8 mouse cellular contexts compared by ENCODE assay signal in genomic region chr11:117709308-117709707, GRCm38 (mm10). TPM values are rescaled to one million over a fixed set of nuclear protein-coding genes. Genes with fewer than 3 reads are reported as not detected.
DNase-seq lines count a peak whose midpoint lies in the region; ATAC-seq and TF ChIP-seq lines count a peak whose summit lies in the region.

No protein-coding gene starts in this region.

- no peak overlapping the region for H3K4me3 ChIP-seq in intestine, postnatal 0 days (ENCODE audit: low read depth, low read length)
- H3K4me3 ChIP-seq in intestine, embryonic 16.5 days (ENCODE audit: low read length) = no peak overlapping the region
- H3K4me3 ChIP-seq in forebrain, embryonic 16.5 days (replicated peaks; ENCODE audit: low read length) = no peak overlapping the region

- no peak for ATAC-seq in intestine, postnatal 0 days
- no peak for ATAC-seq in intestine, embryonic 16.5 days
- ATAC-seq in forebrain, embryonic 16.5 days = no peak

- H3K27me3 ChIP-seq in intestine, postnatal 0 days (replicated peaks; ENCODE audit: control insufficient read depth, insufficient read depth, low read length) = no peaks in the 10 kb centered on the region
- no peaks in the 10 kb centered on the region for H3K27me3 ChIP-seq in intestine, embryonic 16.5 days (replicated peaks; ENCODE audit: control insufficient read depth, insufficient read depth, low read length)
- no peaks in the 10 kb centered on the region for H3K27me3 ChIP-seq in forebrain, embryonic 16.5 days (replicated peaks; ENCODE audit: control insufficient read depth, insufficient read depth, low read length)

- no peak overlapping the region for H3K27ac ChIP-seq in intestine, postnatal 0 days (ENCODE audit: low read depth, low read length)
- H3K27ac ChIP-seq in intestine, embryonic 16.5 days (ENCODE audit: low read length) = no peak overlapping the region
- no peak overlapping the region for H3K27ac ChIP-seq in forebrain, embryonic 16.5 days (ENCODE audit: low read length)

- H3K4me1 ChIP-seq in intestine, postnatal 0 days (replicated peaks; ENCODE audit: control insufficient read depth, insufficient read depth, low read length) = no peaks in the 10 kb centered on the region
- no peaks in the 10 kb centered on the region for H3K4me1 ChIP-seq in intestine, embryonic 16.5 days (ENCODE audit: control insufficient read depth, insufficient read depth, low read length)
- no peaks in the 10 kb centered on the region for H3K4me1 ChIP-seq in forebrain, embryonic 16.5 days (replicated peaks; ENCODE audit: control insufficient read depth, insufficient read depth, low read length)

- DNase-seq in B cell, adult 2 months = peak; percentile 77 to 78
- DNase-seq in Muller cell, postnatal 12 days (ENCODE audit: inconsistent ontology term) = peak; percentile 39
- peak; percentile 48 for DNase-seq in embryo, embryonic 11.5 days (ENCODE audit: low read depth, low spot score)
- peak; percentile 65 for DNase-seq in layer of hippocampus, postnatal 10 days (ENCODE audit: low spot score in 2 of 2)
- peak; percentile 57 for DNase-seq in right cerebral cortex, postnatal 14 days

- H3K9me3 ChIP-seq in intestine, postnatal 0 days (ENCODE audit: control insufficient read depth) = no peaks in the 10 kb centered on the region
- H3K9me3 ChIP-seq in intestine, embryonic 16.5 days (ENCODE audit: control insufficient read depth, low read length) = no peaks in the 10 kb centered on the region
- no peaks in the 10 kb centered on the region; the same call in 1 of the 2 replicates for H3K9me3 ChIP-seq in forebrain, embryonic 16.5 days (ENCODE audit: control insufficient read depth, low read length)

- H3K36me3 ChIP-seq in intestine, postnatal 0 days (ENCODE audit: control insufficient read depth, insufficient read depth) = peaks cover 4% of the 10 kb centered on the region; the same call in 1 of the 2 replicates
- peaks cover 6% of the 10 kb centered on the region for H3K36me3 ChIP-seq in intestine, embryonic 16.5 days (ENCODE audit: control insufficient read depth, insufficient read depth, low read length)
- H3K36me3 ChIP-seq in forebrain, embryonic 16.5 days (ENCODE audit: control insufficient read depth, insufficient read depth) = peaks cover 3% of the 10 kb centered on the region

- peak; percentile 77 for TF ChIP-seq CTCF in intestine, postnatal 0 days (IDR thresholded peaks at IDR 0.05; ENCODE audit: low read depth)

- H3K9ac ChIP-seq in intestine, postnatal 0 days (ENCODE audit: low read depth, low read length) = no peak overlapping the region
- H3K9ac ChIP-seq in intestine, embryonic 16.5 days (ENCODE audit: low read depth, low read length) = no peak overlapping the region
- H3K9ac ChIP-seq in forebrain, embryonic 16.5 days (replicated peaks; ENCODE audit: low read depth, low read length) = no peak overlapping the region

- H3K4me2 ChIP-seq in intestine, postnatal 0 days (replicated peaks; ENCODE audit: low read depth) = no peak overlapping the region
- H3K4me2 ChIP-seq in intestine, embryonic 16.5 days (ENCODE audit: low read depth, low read length) = no peak overlapping the region
- no peak overlapping the region for H3K4me2 ChIP-seq in forebrain, embryonic 16.5 days (ENCODE audit: low read length)

- WGBS in intestine, postnatal 0 days = 50% methylated on average over 4 of the region's 4 CpGs
- whole genome bisulfite sequencing in intestine, embryonic 16.5 days = 49% methylated on average over 4 of the region's 4 CpGs
- 64% methylated on average over 4 of the region's 4 CpGs for WGBS in forebrain, embryonic 16.5 days

RNA-seq across cellular contexts. Expression of gene Tnrc6c, which starts 55.2 kb away (rescaled TPM):
- 6.1 and 6.9 TPM in 2 replicates for polyA plus RNA-seq in intestine, postnatal 0 days (2015; fragmentation: Nextera tagmentation; extraction: Ambion mirVana)
- polyA plus RNA-seq in intestine, embryonic 16.5 days (2015; fragmentation: Nextera tagmentation; extraction: Ambion mirVana) = 6.6 and 6.8 TPM in 2 replicates
- 10 to 100 TPM; 70.1 to 70.4 TPM for total RNA-seq in layer of hippocampus, postnatal 10 days (2021)
- 28.0 and 29.7 TPM in 2 replicates for polyA plus RNA-seq in forebrain, embryonic 16.5 days (2015; fragmentation: Nextera tagmentation; extraction: Ambion mirVana)
